Mouse (Mus musculus) bone marrow macrophage, adult 2 months (primary cell): ENCODE data around the gene Ak9. TPM values are rescaled to one million over a fixed set of nuclear protein-coding genes. Genes with fewer than 3 reads are reported as not detected.

Experiments
- H3K27ac ChIP-seq: 2 replicates; pipeline ENCODE4 v1.5.1; 2012; ENCODE audit warnings: low read depth, low read length; ENCODE audit not compliant: insufficient read depth
- H3K4me1 ChIP-seq: 2 replicates; pipeline ENCODE4 v1.6.1; 2012; ENCODE audit warnings: low read length; ENCODE audit not compliant: control insufficient read depth, insufficient read depth
- H3K4me3 ChIP-seq: 2 replicates; pipeline ENCODE4 v1.5.1; 2012; ENCODE audit warnings: mild to moderate bottlenecking, low read length, moderate library complexity; ENCODE audit not compliant: insufficient read depth
- CTCF ChIP-seq: IDR thresholded peaks from 2 replicates; pipeline ENCODE4 v1.5.1; 2012; ENCODE audit warnings: low read depth, mild to moderate bottlenecking, low read length, moderate library complexity
- POLR2A ChIP-seq: IDR thresholded peaks from 2 replicates; pipeline ENCODE4 v1.6.1; 2012; ENCODE audit warnings: mild to moderate bottlenecking, low read depth, low read length, borderline replicate concordance
- polyA plus RNA-seq: library from polyadenylated mRNA; stranded (reverse); fragments of >200 nt; gene quantifications from 2 replicates; pipeline ENCODE4 v1.2.4, GENCODE M21; 2012; ENCODE audit not compliant: missing spikeins, insufficient read depth, insufficient read length

The Ak9 gene
- polyA plus RNA-seq, 1 experiment, result not detected

- Histone ChIP-seq H3K4me1 (peaks cover 2% of the 10 kb centered on the region; the same call in 1 of the 2 replicates), H3K4me3 (no peak overlapping the region), H3K27ac (no peak overlapping the region)
- TF ChIP-seq POLR2A (no peak), CTCF (no peak)
Observed at GRCm38 (mm10) chr10:41287618-41288017, 16.2 kb upstream of the Ak9 start.

DNA sequence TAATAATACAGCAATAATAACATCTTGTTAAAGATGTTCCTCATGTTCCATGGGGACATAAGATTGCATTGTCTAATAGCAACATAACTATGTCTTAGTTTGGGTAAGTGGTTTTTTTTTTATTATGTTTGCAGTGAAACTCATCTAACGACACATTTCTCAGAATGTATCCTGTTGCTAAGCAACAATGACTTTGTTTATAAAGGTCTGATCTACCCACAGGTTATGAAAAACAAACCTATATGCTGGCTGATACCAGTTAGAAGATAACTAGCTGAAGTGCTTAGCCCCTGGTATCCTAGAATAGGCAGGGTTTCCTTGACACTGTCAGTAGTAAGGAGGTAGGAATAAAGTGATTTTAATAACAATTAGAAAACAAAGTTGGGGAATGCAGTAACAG is 15.7 kb upstream of the Ak9 start:
- Histone ChIP-seq H3K4me1 (peaks cover 2% of the 10 kb centered on the region; the same call in 1 of the 2 replicates), H3K27ac (no peak overlapping the region), H3K4me3 (no peak overlapping the region)
- TF ChIP-seq POLR2A (no peak), CTCF (no peak)

GRCm38 (mm10) chr10:41288771-41289415 is 14.9 kb upstream of the Ak9 start:
- Histone ChIP-seq H3K4me1 (peaks cover 2% of the 10 kb centered on the region; the same call in 1 of the 2 replicates), H3K4me3 (no peak overlapping the region), H3K27ac (no peak overlapping the region)
- TF ChIP-seq POLR2A, result no peak
- peak; percentile 92 for TF ChIP-seq CTCF

GRCm38 (mm10) chr10:41291021-41291420 is 12.8 kb upstream of the Ak9 start:
- TF ChIP-seq POLR2A (no peak), CTCF (no peak)
- H3K4me3 ChIP-seq, result no peak overlapping the region
- H3K27ac ChIP-seq, result no peak overlapping the region
- H3K4me1 ChIP-seq, result peaks cover 2% of the 10 kb centered on the region; the same call in 1 of the 2 replicates

GRCm38 (mm10) chr10:41293019-41293418 is 10.8 kb upstream of the Ak9 start:
- TF ChIP-seq POLR2A, result no peak
- TF ChIP-seq CTCF, result no peak
- Histone ChIP-seq H3K4me3 (no peak overlapping the region), H3K27ac (no peak overlapping the region)

DNA sequence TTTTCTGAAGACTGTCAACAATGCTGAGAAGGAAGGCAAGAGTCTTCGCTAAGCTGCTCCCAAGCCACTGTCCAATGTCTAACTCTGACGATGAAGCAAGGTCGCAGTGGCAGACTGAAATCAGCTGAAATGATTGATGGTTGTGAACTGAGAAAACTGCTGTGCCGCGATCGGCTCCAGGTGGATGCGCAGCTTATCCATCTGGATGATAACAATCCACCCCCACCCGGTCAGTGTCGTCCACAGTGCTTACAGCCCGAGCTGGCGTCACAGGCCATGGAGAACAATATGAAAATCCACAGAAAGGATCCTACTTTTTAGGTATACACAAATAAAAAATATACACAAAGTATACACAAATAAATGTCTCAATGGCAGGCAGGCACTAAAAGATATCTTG is 9.0 kb upstream of the Ak9 start:
- peaks cover 5% of the 10 kb centered on the region; the same call in 1 of the 2 replicates for H3K4me1 ChIP-seq
- H3K27ac ChIP-seq, result no peak overlapping the region
- H3K4me3 ChIP-seq, result no peak overlapping the region
- TF ChIP-seq CTCF, result no peak
- TF ChIP-seq POLR2A, result no peak

More at GRCm38 (mm10) chr10:41293019-41293418, 10.8 kb upstream of the Ak9 start:
- peaks cover 5% of the 10 kb centered on the region; the same call in 1 of the 2 replicates for H3K4me1 ChIP-seq

GRCm38 (mm10) chr10:41295145-41295544 is 8.6 kb upstream of the Ak9 start:
- no peak for TF ChIP-seq CTCF
- no peak for TF ChIP-seq POLR2A
- Histone ChIP-seq H3K4me3 (no peak overlapping the region), H3K4me1 (peaks cover 5% of the 10 kb centered on the region; the same call in 1 of the 2 replicates), H3K27ac (no peak overlapping the region)

- Histone ChIP-seq H3K4me3 (no peak overlapping the region), H3K4me1 (peaks cover 9% of the 10 kb centered on the region), H3K27ac (no peak overlapping the region)
- TF ChIP-seq POLR2A (no peak), CTCF (no peak)
Observed at GRCm38 (mm10) chr10:41300161-41300560, 3.6 kb upstream of the Ak9 start.

DNA sequence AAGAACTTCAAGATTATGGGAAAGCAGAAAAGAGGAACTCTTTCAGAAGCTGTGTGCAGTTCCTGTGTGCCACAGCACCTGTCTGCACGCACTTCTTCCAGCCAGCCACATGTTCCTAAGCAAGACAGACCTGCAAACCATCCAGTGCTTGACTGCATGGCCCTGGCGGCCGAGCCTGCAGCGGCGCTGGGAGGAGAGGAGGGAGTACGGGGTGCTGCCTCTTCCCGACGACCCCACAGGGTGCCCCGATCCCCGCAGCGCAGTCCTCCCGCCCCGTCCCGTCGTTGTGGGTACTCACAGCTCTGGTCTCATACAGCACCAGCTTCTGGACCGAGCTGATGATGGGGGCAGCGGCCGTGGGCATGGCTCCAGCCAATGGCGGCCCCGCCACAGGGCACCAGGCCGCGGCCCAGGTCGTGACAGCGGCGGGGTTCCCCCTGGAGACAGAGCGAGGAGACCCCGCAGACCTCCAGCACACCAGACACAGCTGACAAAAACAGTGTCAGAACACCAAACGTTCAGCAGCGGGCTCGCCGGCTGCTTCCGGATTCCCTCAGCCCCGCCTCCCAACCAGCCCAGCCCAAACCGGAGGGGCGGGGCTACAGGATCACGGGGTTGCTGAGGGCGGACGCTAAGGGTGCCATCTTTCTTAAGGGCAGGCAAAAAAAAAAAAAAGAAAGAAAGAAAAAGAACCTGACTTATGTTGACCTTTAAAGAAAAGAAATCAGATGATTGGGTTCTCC is 920 bp upstream of the Ak9 start, which contains the start of gene Fig4:
TSS of gene Fig4 (minus strand) at position 572 of the 743 bp plus-strand sequence.
- peaks cover 4% of the 10 kb centered on the region for H3K4me1 ChIP-seq
- H3K4me3 ChIP-seq, result peak within 1 kb of the TSS; percentile 99
- H3K27ac ChIP-seq, result peak within 1 kb of the TSS; percentile 31
- TF ChIP-seq POLR2A, result no peak
- TF ChIP-seq CTCF, result no peak

GRCm38 (mm10) chr10:41304961-41305455 is 1.2 kb downstream of the Ak9 start:
- TF ChIP-seq POLR2A (no peak), CTCF (no peak)
- Histone ChIP-seq H3K4me3 (no peak overlapping the region), H3K4me1 (peaks cover 4% of the 10 kb centered on the region), H3K27ac (no peak overlapping the region)

- Histone ChIP-seq H3K27ac (no peak overlapping the region), H3K4me3 (no peak overlapping the region), H3K4me1 (no peaks in the 10 kb centered on the region)
- TF ChIP-seq CTCF (no peak), POLR2A (no peak)
Observed at GRCm38 (mm10) chr10:41308205-41308604, 4.4 kb downstream of the Ak9 start.
